Mouse (Mus musculus) c-Kit-positive CD71-positive TER-119-negative erythroid progenitor cells, embryonic 14.5 days (primary cell): ENCODE data around the gene Tmem273.

Source experiments
- DNase-seq: peaks from one replicate; pipeline ENCODE4 v3.0.0-alpha.2; 2013; ENCODE audit warnings: low read depth

Gene Tmem273

GRCm38 (mm10) chr14:32785556-32786130 is at the start of gene Tmem273:
Gene Tmem273 (plus strand): TSS chr14:32785963.
- DNase-seq, result no peak

GRCm38 (mm10) chr14:32736561-32736960 is 49.2 kb upstream of the Tmem273 start:
- DNase-seq, result no peak

- DNase-seq, result no peak
These were observed 47.2 kb upstream of the Tmem273 start for GRCm38 (mm10) chr14:32738586-32738985.

GRCm38 (mm10) chr14:32748519-32748918 is 37.2 kb upstream of the Tmem273 start:
- DNase-seq, result no peak

GRCm38 (mm10) chr14:32750727-32751126 is 35.0 kb upstream of the Tmem273 start:
- no peak for DNase-seq

- no peak for DNase-seq
These were observed 31.5 kb upstream of the Tmem273 start for GRCm38 (mm10) chr14:32754286-32754685.

- DNase-seq, result no peak
These were observed 23.6 kb upstream of the Tmem273 start for GRCm38 (mm10) chr14:32762177-32762576.

GRCm38 (mm10) chr14:32770563-32770962 is 15.2 kb upstream of the Tmem273 start:
- no peak for DNase-seq

- no peak for DNase-seq
These were observed 13.7 kb upstream of the Tmem273 start for GRCm38 (mm10) chr14:32772085-32772484.

GRCm38 (mm10) chr14:32772791-32773190 is 13.0 kb upstream of the Tmem273 start:
- DNase-seq, result no peak

- no peak for DNase-seq
These were observed 12.3 kb upstream of the Tmem273 start for GRCm38 (mm10) chr14:32773456-32773855.

- DNase-seq, result no peak
These were observed 9.7 kb upstream of the Tmem273 start for GRCm38 (mm10) chr14:32776077-32776476.

GRCm38 (mm10) chr14:32778362-32778761 is 7.4 kb upstream of the Tmem273 start:
- DNase-seq, result no peak

- DNase-seq, result no peak
These were observed 2.9 kb upstream of the Tmem273 start for GRCm38 (mm10) chr14:32782866-32783265.

- DNase-seq, result no peak
These were observed 1.5 kb upstream of the Tmem273 start for GRCm38 (mm10) chr14:32784130-32784747.

GRCm38 (mm10) chr14:32784748-32785134 is 1.0 kb upstream of the Tmem273 start:
- no peak for DNase-seq

GRCm38 (mm10) chr14:32787691-32788090 is 1.9 kb downstream of the Tmem273 start:
- no peak for DNase-seq

- no peak for DNase-seq
These were observed 10.6 kb downstream of the Tmem273 start for GRCm38 (mm10) chr14:32796375-32796774.

GRCm38 (mm10) chr14:32797803-32798202 is 12.0 kb downstream of the Tmem273 start:
- no peak for DNase-seq

GRCm38 (mm10) chr14:32798355-32798754 is 12.6 kb downstream of the Tmem273 start:
- no peak for DNase-seq

GRCm38 (mm10) chr14:32800048-32800447 is 14.3 kb downstream of the Tmem273 start:
- no peak for DNase-seq

GRCm38 (mm10) chr14:32801016-32801661 is 15.4 kb downstream of the Tmem273 start:
- no peak for DNase-seq

GRCm38 (mm10) chr14:32801662-32802024 is 15.9 kb downstream of the Tmem273 start:
- DNase-seq, result no peak

- no peak for DNase-seq
These were observed 24.3 kb downstream of the Tmem273 start for GRCm38 (mm10) chr14:32810111-32810510.
